Mouse (Mus musculus) C2C12 (cell line): ENCODE measurements around the gene Plpp2. TPM values are rescaled to one million over a fixed set of nuclear protein-coding genes. Genes with fewer than 3 reads are reported as not detected.

ENCODE experiments used
- H3K27me3 ChIP-seq: one replicate; pipeline ENCODE4 v1.6.1; 2011; ENCODE audit not compliant: control insufficient read depth, insufficient read depth, insufficient read length
- H3K36me3 ChIP-seq: one replicate; pipeline ENCODE4 v1.6.1; 2011; ENCODE audit not compliant: control insufficient read depth, insufficient read depth
- H3K4me3 ChIP-seq: one replicate; pipeline ENCODE4 v1.5.1; 2011; ENCODE audit warnings: mild to moderate bottlenecking, control low read depth; ENCODE audit not compliant: poor library complexity, insufficient read depth, severe bottlenecking
- H3K79me2 ChIP-seq: one replicate; pipeline ENCODE4 v1.6.1; 2011; ENCODE audit not compliant: control insufficient read depth, insufficient read depth
- H3K79me3 ChIP-seq: one replicate; pipeline ENCODE4 v1.6.1; 2011; ENCODE audit warnings: low read depth, control low read depth
- H3ac ChIP-seq: one replicate; pipeline ENCODE3; 2011; ENCODE audit warnings: low read depth; ENCODE audit not compliant: control insufficient read depth, insufficient read length
- CEBPB ChIP-seq: IDR thresholded peaks from one replicate; pipeline ENCODE4 v1.6.1; 2011; ENCODE audit warnings: low read depth, mild to moderate bottlenecking, control low read depth, moderate library complexity
- CTCF ChIP-seq: IDR thresholded peaks from one replicate; pipeline ENCODE4 v1.5.1; 2011; ENCODE audit not compliant: control insufficient read depth, insufficient read depth, insufficient read length
- FOSL1 ChIP-seq: IDR thresholded peaks from one replicate; pipeline ENCODE4 v1.8.0; 2011; ENCODE audit warnings: mild to moderate bottlenecking, low read length; ENCODE audit not compliant: poor library complexity, insufficient read depth, severe bottlenecking
- MAX ChIP-seq: IDR thresholded peaks from one replicate; pipeline ENCODE4 v1.6.1; 2011; ENCODE audit warnings: mild to moderate bottlenecking, control low read depth
- MYOD1 ChIP-seq: IDR thresholded peaks from one replicate; pipeline ENCODE4 v1.6.1; 2011; ENCODE audit warnings: low read depth; ENCODE audit not compliant: control insufficient read depth, insufficient read length
- MYOG ChIP-seq: IDR thresholded peaks from one replicate; pipeline ENCODE4 v1.6.1; 2011; ENCODE audit not compliant: control insufficient read depth, insufficient read length; ENCODE audit errors: extremely low read depth
- USF1 ChIP-seq: IDR thresholded peaks from one replicate; pipeline ENCODE4 v1.6.1; 2011; ENCODE audit warnings: low read depth, mild to moderate bottlenecking, control low read depth, moderate library complexity
- microRNA-seq: library from miRNA; unstranded; fragments of <30 nt; microRNA quantifications from one replicate; pipeline ENCODE4, GENCODE M21; 2019; ENCODE audit warnings: borderline microRNAs expressed
- polyA plus RNA-seq: library from polyadenylated mRNA; unstranded; fragments of >200 nt; fragmentation: generic; extraction: Trizol; gene quantifications from one replicate; pipeline ENCODE4 v1.2.1, GENCODE M21; 2012; ENCODE audit warnings: missing spikeins

Gene Plpp2
- polyA plus RNA-seq, 1 experiment, result 166 TPM

GRCm38 (mm10) chr10:79496701-79497288 lies 36.8 kb downstream of the Plpp2 start:
- no peaks in the 10 kb centered on the region for H3K79me2 ChIP-seq
- H3ac ChIP-seq, result no peak overlapping the region
- no peaks in the 10 kb centered on the region for H3K27me3 ChIP-seq
- TF ChIP-seq CEBPB (no peak), MYOG (no peak), CTCF (no peak), MYOD1 (no peak), USF1 (no peak), FOSL1 (no peak), MAX (no peak)
- H3K4me3 ChIP-seq, result no peak overlapping the region
- no peaks in the 10 kb centered on the region for H3K36me3 ChIP-seq
- no peaks in the 10 kb centered on the region for H3K79me3 ChIP-seq

GRCm38 (mm10) chr10:79495886-79496285 lies 37.7 kb downstream of the Plpp2 start:
- no peaks in the 10 kb centered on the region for H3K79me2 ChIP-seq
- H3K4me3 ChIP-seq, result no peak overlapping the region
- no peaks in the 10 kb centered on the region for H3K36me3 ChIP-seq
- H3K27me3 ChIP-seq, result no peaks in the 10 kb centered on the region
- TF ChIP-seq CEBPB, result no peak
- TF ChIP-seq MYOG, result no peak
- no peak for TF ChIP-seq USF1
- TF ChIP-seq MAX, result no peak
- no peak for TF ChIP-seq MYOD1
- H3K79me3 ChIP-seq, result no peaks in the 10 kb centered on the region
- no peak overlapping the region for H3ac ChIP-seq

Small RNAs within 50 kb of the gene (microRNA-seq; reads per million reads assigned to microRNA genes)
- 1.6 reads per million, percentile 34 among the genes with 10 or more reads in this experiment for gene Mir6909

Other genes with a start within 250 kb of the Plpp2 start
- gene Vmn2r82, start 177.3 kb downstream of the Plpp2 start, polyA plus RNA-seq, result not detected
- gene Vmn2r83, start 65.1 kb downstream of the Plpp2 start, polyA plus RNA-seq, result not detected
- 26.9 TPM for gene Mier2, start 21.4 kb upstream of the Plpp2 start, polyA plus RNA-seq
- gene Theg, start 53.5 kb upstream of the Plpp2 start, polyA plus RNA-seq, result not detected
- gene C2cd4c, start 80.2 kb upstream of the Plpp2 start, polyA plus RNA-seq, result 0.07 TPM
- 3.5 TPM for gene Shc2, start 104.1 kb upstream of the Plpp2 start, polyA plus RNA-seq
- not detected for gene Odf3l2, start 111.9 kb upstream of the Plpp2 start, polyA plus RNA-seq
- gene Madcam1, start 130.8 kb upstream of the Plpp2 start, polyA plus RNA-seq, result not detected
- 80.7 TPM for gene Tpgs1, start 135.6 kb upstream of the Plpp2 start, polyA plus RNA-seq
- gene Cdc34, start 148.4 kb upstream of the Plpp2 start, polyA plus RNA-seq, result 235 TPM
- gene Gzmm, start 155.2 kb upstream of the Plpp2 start, polyA plus RNA-seq, result 0.51 TPM
- gene Bsg, start 170.7 kb upstream of the Plpp2 start, polyA plus RNA-seq, result 749 TPM
- gene Hcn2, start 182.8 kb upstream of the Plpp2 start, polyA plus RNA-seq, result 0.34 TPM
- gene Polrmt, start 212.8 kb upstream of the Plpp2 start, polyA plus RNA-seq, result 56.5 TPM
- gene Fgf22, start 221.3 kb upstream of the Plpp2 start, polyA plus RNA-seq, result 0.29 TPM
- gene Rnf126, start 233.2 kb upstream of the Plpp2 start, polyA plus RNA-seq, result 116 TPM
- gene Fstl3, start 243.5 kb upstream of the Plpp2 start, polyA plus RNA-seq, result 12.1 TPM